Mouse (Mus musculus): ENCODE measurements around the gene Gm13199. TPM values are rescaled to one million over a fixed set of nuclear protein-coding genes. Genes with fewer than 3 reads are reported as not detected.

Gm13199 gene
- polyA plus RNA-seq, 1 experiment from 2014 or later, result 0.98 TPM

DNA sequence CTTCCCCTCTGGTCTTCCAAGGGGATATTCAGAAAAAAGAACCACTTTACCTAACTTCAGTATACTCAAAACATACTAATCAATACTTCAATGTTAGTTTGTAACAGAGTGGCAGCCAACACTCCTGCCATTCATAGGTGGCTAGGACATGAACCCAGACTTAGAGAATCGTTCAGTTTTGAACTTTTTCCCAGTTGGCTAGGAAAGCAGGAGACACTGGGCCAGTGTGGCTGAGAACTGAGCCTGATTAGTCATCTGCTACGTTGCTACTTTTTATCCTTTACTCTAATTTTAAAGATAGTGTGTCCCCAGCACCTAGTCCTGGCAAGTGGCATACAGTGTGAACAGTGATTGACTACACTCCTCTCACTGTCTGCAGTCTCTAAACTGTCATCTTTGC is 4.9 kb upstream of the Gm13199 start:
- no peaks in the 10 kb centered on the region for H3K27me3 ChIP-seq (replicated peaks)
- H3K36me3 ChIP-seq, result peaks cover 67% of the 10 kb centered on the region
- H3K9ac ChIP-seq, result no peak overlapping the region
- H3K4me1 ChIP-seq (replicated peaks), result no peaks in the 10 kb centered on the region
- no peak for ATAC-seq (ENCODE audit: insufficient number of reproducible peaks, low FRiP score)
- H3K4me3 ChIP-seq, result no peak overlapping the region
- H3K9me3 ChIP-seq (replicated peaks), result no peaks in the 10 kb centered on the region
- 83% methylated on average over 2 of the region's 2 CpGs for WGBS
- H3K4me2 ChIP-seq, result no peak overlapping the region
- H3K27ac ChIP-seq (ENCODE audit: poor library complexity, severe bottlenecking), result no peak overlapping the region

DNA sequence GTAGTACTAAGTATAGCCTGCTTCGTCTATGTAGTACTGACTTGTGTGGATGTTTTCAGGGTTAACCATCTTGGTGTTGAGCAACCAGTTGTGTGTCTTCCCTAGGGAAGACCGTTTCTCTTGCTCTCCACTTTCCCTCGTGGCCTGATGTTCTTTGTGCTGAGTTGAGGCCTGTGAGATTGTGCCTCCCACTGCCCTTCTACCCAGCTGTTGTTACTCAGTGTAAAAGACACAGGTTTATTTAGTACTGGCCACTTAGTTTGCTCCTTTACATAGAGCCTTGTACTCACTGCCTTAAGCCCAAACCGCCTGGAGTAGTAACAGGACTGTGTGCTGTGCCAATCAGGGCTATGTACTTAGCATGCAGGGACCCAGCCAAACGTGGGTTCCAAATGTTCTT is 10.9 kb downstream of the Gm13199 start:
- Histone ChIP-seq H3K4me3 (no peak overlapping the region), H3K36me3 (peaks cover 35% of the 10 kb centered on the region), H3K27ac (ENCODE audit: poor library complexity, severe bottlenecking) (no peak overlapping the region), H3K9me3 (replicated peaks) (no peaks in the 10 kb centered on the region), H3K9ac (no peak overlapping the region), H3K27me3 (replicated peaks) (no peaks in the 10 kb centered on the region), H3K4me2 (no peak overlapping the region), H3K4me1 (replicated peaks) (peaks cover 1% of the 10 kb centered on the region; the same call in 1 of the 2 replicates)
- no peak for ATAC-seq (ENCODE audit: insufficient number of reproducible peaks, low FRiP score)
- WGBS, result 85% methylated on average over 5 of the region's 5 CpGs

DNA sequence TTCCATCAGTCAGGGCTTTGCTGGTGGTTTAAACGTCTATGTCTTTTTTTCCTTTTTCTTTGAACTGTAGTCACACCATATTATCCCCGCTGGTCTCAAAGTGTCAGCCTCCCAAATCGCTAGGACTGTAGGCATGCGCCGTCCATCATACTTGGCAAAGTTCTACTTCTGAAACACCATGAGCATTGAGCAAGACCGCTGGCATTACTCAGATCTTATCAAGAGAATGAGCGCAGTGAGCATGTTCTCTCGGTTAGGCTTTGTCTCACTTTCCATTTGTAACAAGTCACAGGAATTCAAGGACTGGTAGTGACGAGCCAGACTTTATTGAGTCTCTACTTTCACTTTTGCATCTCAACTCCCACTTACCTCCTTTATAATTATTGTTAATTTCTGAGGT is 11.6 kb downstream of the Gm13199 start:
- Histone ChIP-seq H3K9ac (no peak overlapping the region), H3K4me1 (replicated peaks) (peaks cover 9% of the 10 kb centered on the region), H3K27me3 (replicated peaks) (no peaks in the 10 kb centered on the region), H3K27ac (ENCODE audit: poor library complexity, severe bottlenecking) (no peak overlapping the region), H3K36me3 (peaks cover 31% of the 10 kb centered on the region), H3K4me2 (no peak overlapping the region), H3K9me3 (replicated peaks) (no peaks in the 10 kb centered on the region), H3K4me3 (no peak overlapping the region)
- WGBS, result 88% methylated on average over 9 of the region's 9 CpGs
- no peak for ATAC-seq (ENCODE audit: insufficient number of reproducible peaks, low FRiP score)

DNA sequence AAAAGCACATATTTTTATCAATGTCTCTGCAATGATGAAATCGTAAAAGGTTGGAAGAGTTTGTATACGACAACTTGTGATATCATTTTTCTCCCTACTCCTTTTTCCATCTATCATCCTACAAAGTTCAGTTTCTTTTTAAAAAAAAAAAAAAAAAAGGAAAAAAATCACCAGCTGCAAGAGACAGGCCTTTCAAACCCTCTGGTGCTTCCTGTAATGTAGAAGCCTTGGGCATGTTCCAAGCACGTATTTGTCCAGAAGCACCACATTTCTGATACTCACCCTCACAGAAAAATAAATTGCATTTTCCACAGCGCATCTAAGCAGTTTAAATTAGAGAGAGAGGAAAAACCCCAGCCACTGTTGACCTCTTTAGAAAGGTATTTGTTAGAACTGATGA is 16.9 kb downstream of the Gm13199 start:
- peaks cover 14% of the 10 kb centered on the region for H3K4me1 ChIP-seq (replicated peaks)
- ATAC-seq (ENCODE audit: insufficient number of reproducible peaks, low FRiP score), result no peak
- peak overlapping the region; percentile 67 for H3K4me2 ChIP-seq
- 25% methylated on average over 4 of the region's 4 CpGs for WGBS
- no peak overlapping the region for H3K9ac ChIP-seq
- H3K36me3 ChIP-seq, result peaks cover 28% of the 10 kb centered on the region
- H3K27ac ChIP-seq (ENCODE audit: poor library complexity, severe bottlenecking), result no peak overlapping the region
- H3K9me3 ChIP-seq (replicated peaks), result no peaks in the 10 kb centered on the region
- peak overlapping the region; percentile 82 for H3K4me3 ChIP-seq
- H3K27me3 ChIP-seq (replicated peaks), result no peaks in the 10 kb centered on the region

DNA sequence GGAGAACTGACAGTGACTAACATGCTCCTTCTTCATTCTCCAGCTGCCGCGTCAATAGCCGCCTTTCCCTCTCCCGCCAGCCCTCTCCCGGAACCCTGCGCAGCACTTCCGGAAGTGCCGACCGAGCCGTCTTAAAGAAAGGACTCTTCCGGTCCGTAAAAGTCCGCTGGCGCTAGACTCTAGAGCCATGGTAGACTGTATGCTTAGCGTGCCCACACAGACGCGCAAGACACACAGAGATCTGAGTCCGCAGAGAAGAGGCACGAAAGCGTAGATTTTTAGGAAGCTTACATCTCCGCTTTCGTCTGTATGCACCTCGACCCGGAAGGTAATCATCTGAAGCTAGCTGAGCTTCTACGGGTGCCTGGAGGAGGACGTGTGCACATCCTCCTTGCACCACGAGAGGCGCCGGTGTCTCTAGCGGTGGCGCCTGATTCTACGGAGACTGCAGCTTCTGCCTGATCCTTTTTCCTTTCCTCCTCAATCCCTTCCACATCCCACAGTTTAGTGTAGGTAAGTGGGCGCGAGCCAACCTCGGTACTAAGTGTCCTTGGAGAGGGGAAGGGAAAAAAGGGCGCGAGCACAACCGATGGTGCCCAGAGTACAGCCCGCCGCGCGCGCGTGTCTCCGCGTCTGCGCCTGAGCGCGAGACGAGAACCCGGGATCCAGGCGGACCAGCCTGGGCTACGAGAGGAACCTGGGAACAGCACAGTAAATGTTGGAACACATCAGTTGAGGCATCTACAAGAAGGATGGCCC is 17.7 kb downstream of the Gm13199 start, which contains the start of the genes Nudt5 and Cdc123:
Nudt5 (plus strand) TSS at position 147 of the 759 bp plus-strand sequence.
Cdc123 (minus strand) TSS at position 292 of the 759 bp plus-strand sequence.
- no peaks in the 10 kb centered on the region for H3K27me3 ChIP-seq (replicated peaks)

DNA sequence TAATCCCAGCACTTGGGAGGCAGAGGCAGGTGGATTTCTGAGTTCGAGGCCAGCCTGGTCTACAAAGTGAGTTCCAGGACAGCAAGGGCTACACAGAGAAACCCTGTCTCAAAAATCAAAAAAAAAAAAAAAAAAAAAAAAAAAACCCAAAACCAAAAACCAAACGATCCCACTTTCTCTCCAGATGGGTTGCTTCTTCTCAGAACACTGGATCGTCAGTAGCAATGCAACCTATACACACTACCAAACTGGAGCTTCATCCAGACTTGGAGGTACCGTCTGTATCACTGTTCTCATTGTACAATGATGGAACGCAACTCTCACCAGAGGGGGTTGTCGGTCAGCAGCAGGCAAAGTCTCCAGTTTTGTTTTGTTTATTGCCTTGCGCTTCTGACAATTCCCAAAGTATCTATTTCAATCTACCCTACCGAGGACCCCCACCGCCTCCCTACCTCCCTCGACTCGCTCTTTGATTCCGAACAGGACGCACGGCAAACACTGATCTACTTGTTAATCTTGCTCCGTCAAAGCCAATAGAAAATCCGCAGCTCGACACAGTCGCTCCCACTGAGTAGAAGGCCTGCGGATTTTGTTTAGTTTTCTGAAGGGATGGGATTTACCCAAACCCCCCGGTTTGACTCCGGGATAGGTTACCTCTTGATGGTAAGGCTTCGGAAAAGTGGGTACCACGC is 18.4 kb downstream of the Gm13199 start:
- peaks cover 14% of the 10 kb centered on the region for H3K4me1 ChIP-seq (replicated peaks)
- no peaks in the 10 kb centered on the region for H3K9me3 ChIP-seq (replicated peaks)
- peak overlapping the region; percentile 75 for H3K9ac ChIP-seq
- ATAC-seq (ENCODE audit: insufficient number of reproducible peaks, low FRiP score), result peak; percentile 41; the same call in 1 of the 2 replicates
- peaks cover 40% of the 10 kb centered on the region for H3K36me3 ChIP-seq
- no peaks in the 10 kb centered on the region for H3K27me3 ChIP-seq (replicated peaks)
- WGBS, result 3% methylated on average over 23 of the region's 23 CpGs
- H3K27ac ChIP-seq (ENCODE audit: poor library complexity, severe bottlenecking), result peak overlapping the region; percentile 74
- H3K4me3 ChIP-seq, result peak overlapping the region; percentile 82
- H3K4me2 ChIP-seq, result peak overlapping the region; percentile 67

More for the DNA sequence above, 17.7 kb downstream of the Gm13199 start, which contains the start of the genes Nudt5 and Cdc123:
- peak within 1 kb of the TSS; percentile 67 for H3K4me2 ChIP-seq
- peak within 1 kb of the TSS; percentile 74 for H3K27ac ChIP-seq (ENCODE audit: poor library complexity, severe bottlenecking)
- peak within 1 kb of the TSS; percentile 75 for H3K9ac ChIP-seq
- H3K4me3 ChIP-seq, result peak within 1 kb of the TSS; percentile 82
- H3K9me3 ChIP-seq (replicated peaks), result no peaks in the 10 kb centered on the region
- WGBS, result under 1% methylated on average over 53 of the region's 53 CpGs
- H3K36me3 ChIP-seq, result peaks cover 33% of the 10 kb centered on the region
- H3K4me1 ChIP-seq (replicated peaks), result peaks cover 14% of the 10 kb centered on the region
- peak; percentile 94 for ATAC-seq (ENCODE audit: insufficient number of reproducible peaks, low FRiP score)

DNA sequence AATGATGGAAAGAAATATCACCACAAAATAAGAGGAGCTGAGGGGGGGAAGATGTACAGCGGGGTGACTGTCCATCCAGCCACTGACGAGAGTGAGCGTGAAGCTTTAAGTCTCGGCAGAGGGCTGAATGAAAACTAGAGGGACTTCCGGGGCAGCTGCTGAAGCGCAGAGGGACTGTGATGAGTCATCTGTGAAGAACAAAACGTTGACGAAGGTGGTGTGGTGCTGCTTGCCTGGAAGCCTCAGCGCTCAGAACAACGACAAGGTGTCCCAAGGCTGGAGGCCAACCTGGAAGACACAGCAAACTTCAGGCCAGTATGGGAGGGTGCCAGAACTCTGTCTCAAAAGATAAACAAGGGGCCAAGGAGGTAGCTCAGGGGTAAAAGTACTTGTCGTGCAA is 21.9 kb downstream of the Gm13199 start:
- peaks cover 59% of the 10 kb centered on the region for H3K36me3 ChIP-seq
- H3K4me2 ChIP-seq, result no peak overlapping the region
- no peak overlapping the region for H3K9ac ChIP-seq
- H3K27ac ChIP-seq (ENCODE audit: poor library complexity, severe bottlenecking), result no peak overlapping the region
- no peak overlapping the region for H3K4me3 ChIP-seq
- ATAC-seq (ENCODE audit: insufficient number of reproducible peaks, low FRiP score), result no peak
- H3K9me3 ChIP-seq (replicated peaks), result 0 out of 2 replicates have a peak, but pooled peaks cover 4% of the 10 kb centered on the region
- 0 out of 2 replicates have a peak, but pooled peaks cover 2% of the 10 kb centered on the region for H3K4me1 ChIP-seq (replicated peaks)
- WGBS, result 92% methylated on average over 11 of the region's 11 CpGs
- H3K27me3 ChIP-seq (replicated peaks), result no peaks in the 10 kb centered on the region

DNA sequence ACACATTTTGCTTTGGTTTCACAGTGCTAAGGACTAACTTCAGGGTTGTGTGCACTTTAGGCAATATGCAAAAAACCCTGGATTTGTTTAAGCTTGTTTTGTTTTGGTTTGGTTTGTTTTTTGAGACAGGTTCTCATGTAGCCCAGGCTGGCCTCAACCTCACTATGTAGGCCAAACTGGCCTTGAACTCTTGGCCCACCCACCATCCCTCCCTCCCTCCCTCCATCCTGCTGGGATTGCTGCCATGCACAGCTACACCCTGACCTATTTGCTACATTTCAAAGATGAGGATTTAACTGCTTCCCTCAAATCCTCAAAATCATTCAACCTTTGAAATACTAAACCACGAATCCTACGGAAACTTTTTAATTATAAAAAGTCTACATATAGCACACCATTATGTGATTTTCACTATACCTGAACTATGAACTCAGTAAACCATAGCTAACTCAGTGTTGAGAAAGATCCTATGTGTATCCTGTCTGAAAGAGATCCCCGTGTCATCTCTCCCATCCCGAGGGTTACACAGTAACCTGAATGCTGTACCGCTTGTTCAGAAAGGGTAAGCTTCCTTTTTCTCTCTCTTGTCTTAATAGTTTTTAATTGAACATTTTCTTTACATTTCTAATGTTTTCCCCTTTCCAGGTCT is 37.3 kb downstream of the Gm13199 start:
- WGBS, result 92% methylated on average over 5 of the region's 5 CpGs

DNA sequence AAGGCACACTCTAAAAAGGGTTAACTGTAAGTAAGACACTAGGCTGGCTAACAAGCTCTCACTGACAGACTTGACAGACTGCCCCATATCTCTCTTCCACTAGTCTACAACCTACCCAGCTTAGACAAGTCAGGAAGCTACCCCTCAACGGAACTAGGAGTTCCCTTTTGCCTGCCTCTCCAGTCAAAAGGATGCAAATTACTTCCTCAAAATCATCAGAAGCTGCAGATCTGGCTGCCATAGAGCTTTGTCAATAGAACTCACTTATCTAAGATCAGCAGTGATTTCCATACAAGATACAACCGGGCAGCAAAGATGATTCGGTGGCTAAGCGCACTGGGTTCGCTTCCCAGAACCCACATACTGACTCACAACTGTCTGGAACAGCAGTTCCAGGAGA is 38.0 kb downstream of the Gm13199 start:
- WGBS, result 83% methylated on average over 5 of the region's 5 CpGs
- Histone ChIP-seq H3K4me2 (no peak overlapping the region), H3K27me3 (replicated peaks) (no peaks in the 10 kb centered on the region), H3K4me3 (no peak overlapping the region), H3K9ac (no peak overlapping the region), H3K4me1 (replicated peaks) (no peaks in the 10 kb centered on the region), H3K9me3 (replicated peaks) (no peaks in the 10 kb centered on the region), H3K27ac (ENCODE audit: poor library complexity, severe bottlenecking) (no peak overlapping the region), H3K36me3 (peaks cover 51% of the 10 kb centered on the region)
- no peak for ATAC-seq (ENCODE audit: insufficient number of reproducible peaks, low FRiP score)

More for the DNA sequence above, 37.3 kb downstream of the Gm13199 start:
- peaks cover 49% of the 10 kb centered on the region for H3K36me3 ChIP-seq
- H3K27ac ChIP-seq (ENCODE audit: poor library complexity, severe bottlenecking), result no peak overlapping the region
- H3K9ac ChIP-seq, result no peak overlapping the region
- no peak for ATAC-seq (ENCODE audit: insufficient number of reproducible peaks, low FRiP score)
- H3K9me3 ChIP-seq (replicated peaks), result no peaks in the 10 kb centered on the region
- H3K4me3 ChIP-seq, result no peak overlapping the region
- no peak overlapping the region for H3K4me2 ChIP-seq
- H3K4me1 ChIP-seq (replicated peaks), result no peaks in the 10 kb centered on the region
- no peaks in the 10 kb centered on the region for H3K27me3 ChIP-seq (replicated peaks)

DNA sequence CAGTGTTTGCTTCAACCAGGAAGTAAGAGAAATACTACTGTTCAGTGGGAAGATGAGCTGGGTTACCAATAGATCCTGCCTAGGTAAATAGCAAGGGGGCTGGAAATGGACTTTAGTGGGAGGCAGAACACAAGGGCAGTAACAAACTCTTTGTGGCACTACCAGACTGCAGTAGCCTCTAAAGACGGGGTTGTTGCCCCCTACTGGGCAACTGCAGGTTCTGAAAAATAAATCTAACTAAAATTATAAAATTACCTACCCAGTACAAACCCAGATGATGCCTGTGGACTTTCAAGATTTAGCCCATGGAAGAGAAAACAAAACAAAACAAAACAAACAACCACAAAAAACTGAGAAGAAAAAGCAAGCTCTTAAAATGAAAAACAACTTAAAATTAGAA is 38.5 kb downstream of the Gm13199 start:
- Histone ChIP-seq H3K4me2 (no peak overlapping the region), H3K9ac (no peak overlapping the region), H3K36me3 (peaks cover 56% of the 10 kb centered on the region), H3K4me1 (replicated peaks) (no peaks in the 10 kb centered on the region), H3K27me3 (replicated peaks) (no peaks in the 10 kb centered on the region), H3K27ac (ENCODE audit: poor library complexity, severe bottlenecking) (no peak overlapping the region), H3K9me3 (replicated peaks) (no peaks in the 10 kb centered on the region), H3K4me3 (no peak overlapping the region)
- 37% methylated on average over 1 of the region's 1 CpGs for WGBS
- no peak for ATAC-seq (ENCODE audit: insufficient number of reproducible peaks, low FRiP score)

DNA sequence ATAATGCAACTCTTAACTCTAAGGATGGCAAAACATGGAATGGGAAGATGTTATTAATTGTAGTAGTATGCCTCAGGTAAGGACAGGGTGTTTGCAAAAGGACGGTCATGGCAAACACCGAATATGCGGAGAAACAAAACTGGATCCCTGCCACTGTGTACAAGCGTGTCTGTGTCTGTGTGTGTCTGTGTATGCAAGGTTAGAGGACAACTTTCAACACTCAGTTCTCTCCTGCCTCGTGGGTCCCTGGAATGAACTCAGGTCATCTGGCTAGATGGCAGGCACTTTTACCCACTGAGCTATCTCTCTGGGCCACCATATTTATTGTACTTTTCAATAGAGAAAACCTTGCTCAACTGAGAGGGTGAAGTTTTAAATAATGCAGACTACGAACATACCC is 40.3 kb downstream of the Gm13199 start:
- Histone ChIP-seq H3K4me2 (no peak overlapping the region), H3K9me3 (replicated peaks) (no peaks in the 10 kb centered on the region), H3K4me3 (no peak overlapping the region), H3K36me3 (peaks cover 61% of the 10 kb centered on the region), H3K4me1 (replicated peaks) (no peaks in the 10 kb centered on the region), H3K27me3 (replicated peaks) (no peaks in the 10 kb centered on the region), H3K9ac (no peak overlapping the region), H3K27ac (ENCODE audit: poor library complexity, severe bottlenecking) (no peak overlapping the region)
- no peak for ATAC-seq (ENCODE audit: insufficient number of reproducible peaks, low FRiP score)
- 90% methylated on average over 6 of the region's 6 CpGs for WGBS
